Mouse (Mus musculus) frontal cortex, postnatal 36 days (tissue): ENCODE data around the gene Grm4.

Experiments used
- DNase-seq, 2 experiments: peaks; one replicate each; pipeline ENCODE4 v3.0.0; 2022; ENCODE audit warnings: low spot score in 2 of 2

Grm4 gene

DNA sequence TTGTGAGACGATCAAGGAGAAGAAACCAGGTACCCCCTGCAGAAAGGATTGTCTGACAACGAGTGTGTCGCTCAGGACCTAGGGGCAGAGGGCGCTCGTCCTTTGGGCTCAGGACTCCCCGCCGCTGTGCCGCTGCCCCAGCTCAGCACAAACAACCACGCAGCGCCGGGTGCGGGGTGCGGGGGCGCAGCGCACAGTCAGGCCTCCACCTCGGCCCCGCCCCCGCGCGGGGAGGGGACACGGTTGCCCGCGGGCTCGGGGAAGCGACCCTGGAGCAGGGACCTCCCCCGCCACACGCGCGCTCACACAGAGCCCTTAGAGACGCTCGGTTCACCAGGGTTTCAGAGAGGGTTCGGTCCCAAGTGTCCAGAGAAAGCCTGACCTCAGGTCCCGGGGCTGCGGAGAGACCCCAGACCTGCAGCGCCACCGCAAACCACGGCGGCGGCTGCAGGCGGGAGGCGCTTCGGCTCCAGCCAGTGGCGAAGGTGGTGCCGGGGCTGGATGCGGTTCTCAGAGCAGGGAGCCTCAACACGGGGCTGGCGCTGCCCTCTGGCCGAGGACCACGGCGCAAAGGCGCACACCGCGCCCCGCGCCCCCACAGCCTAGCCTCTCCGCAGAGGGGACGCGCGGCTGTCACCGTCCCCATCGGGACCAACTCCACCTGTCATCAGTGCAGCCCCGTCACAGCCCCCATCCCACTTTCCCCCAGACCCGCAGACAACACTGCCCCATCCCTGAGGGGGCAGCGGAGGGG lies 9.2 kb downstream of the Grm4 start:
- peak; percentile 32 to 43 for DNase-seq

DNA sequence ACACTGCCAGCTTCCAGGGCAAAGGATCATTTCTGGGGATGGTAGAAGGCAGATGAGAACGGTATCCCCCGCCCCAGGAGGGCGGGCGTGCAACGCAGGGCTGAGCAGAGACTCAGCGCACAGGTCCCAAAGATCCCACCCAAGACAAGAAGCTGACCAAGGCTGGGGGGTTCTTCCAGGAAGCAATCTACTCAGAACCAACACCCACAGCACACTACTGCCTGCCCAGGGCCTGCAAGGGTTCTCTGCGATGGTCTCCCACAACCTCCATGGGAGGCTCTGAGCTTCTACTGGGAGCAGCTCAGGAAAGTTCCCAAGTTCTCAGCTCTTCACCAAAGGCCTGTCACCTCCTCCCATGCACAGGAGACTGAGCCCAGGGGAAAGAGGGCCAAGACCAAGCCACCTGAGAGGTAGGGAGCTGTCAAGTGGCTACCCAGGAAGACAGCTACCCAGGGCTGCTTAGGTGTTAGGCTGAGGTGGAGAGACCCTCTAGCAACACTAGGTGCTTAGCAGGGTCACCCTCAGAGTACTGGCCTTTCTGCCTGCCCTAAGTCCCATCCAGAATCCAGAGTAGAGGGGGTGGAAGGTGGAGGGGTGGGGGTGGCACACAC lies 10.0 kb downstream of the Grm4 start:
- no peak for DNase-seq

DNA sequence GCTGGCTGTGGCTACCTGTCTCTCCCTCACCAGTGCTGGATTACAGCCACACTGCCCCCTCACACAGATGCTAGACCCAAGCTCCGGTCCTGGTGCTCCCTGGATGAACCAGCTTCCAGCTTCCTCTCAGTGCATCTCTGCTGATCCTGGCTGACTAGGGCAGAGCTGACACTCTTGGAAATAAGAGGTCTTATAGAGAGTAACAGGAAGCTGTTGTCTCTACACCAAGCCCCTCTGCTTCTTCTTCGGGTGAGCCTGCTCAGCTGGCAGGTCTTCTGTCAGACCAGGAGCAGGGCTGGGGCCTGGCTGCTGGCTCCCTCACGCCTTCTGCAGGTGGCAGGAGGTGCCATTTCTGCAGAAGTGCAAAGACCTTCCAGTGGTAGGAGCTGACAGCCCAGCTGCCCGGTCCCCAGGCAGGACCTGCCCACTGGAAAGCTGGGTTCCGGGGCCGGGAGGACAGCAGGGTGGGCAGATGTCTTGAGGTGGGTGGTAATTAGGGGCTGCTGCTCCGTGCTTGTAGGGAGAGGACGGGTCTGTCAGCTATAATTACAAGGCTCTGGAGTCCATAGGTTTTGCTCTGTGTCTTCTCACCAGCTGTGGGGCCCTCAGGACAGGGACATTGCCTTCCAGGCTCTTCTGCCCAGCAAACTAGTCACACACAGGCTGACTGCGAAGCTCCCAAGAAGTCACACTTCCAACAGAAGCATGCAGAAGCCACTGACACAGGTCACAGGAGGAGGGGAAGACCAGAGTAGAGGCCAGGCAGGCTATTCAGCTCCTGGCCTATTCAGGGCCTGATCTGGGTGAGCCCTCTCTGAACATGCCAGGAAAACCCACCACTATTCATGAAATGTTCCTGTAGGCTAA lies 10.7 kb downstream of the Grm4 start:
- DNase-seq = no peak

DNA sequence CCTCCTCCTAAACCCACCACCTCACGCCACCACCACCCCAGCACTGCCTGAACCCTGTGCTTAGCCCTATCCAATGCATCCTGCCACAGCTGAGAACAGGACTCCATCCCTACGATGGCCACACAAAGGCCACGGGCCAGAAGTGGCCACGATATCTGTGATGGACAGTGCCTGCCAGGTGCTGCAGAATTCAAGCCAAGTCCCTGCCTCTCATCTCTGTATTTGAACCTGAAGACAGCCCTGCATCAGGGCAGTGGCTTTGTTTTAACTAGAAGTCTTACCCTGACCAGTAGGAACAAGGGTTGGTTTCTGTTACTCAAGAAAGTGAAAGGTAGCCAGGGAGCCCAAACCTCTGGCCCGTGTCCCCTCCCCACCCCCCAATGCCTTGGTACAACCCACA lies 12.1 kb downstream of the Grm4 start:
- no peak for DNase-seq

DNA sequence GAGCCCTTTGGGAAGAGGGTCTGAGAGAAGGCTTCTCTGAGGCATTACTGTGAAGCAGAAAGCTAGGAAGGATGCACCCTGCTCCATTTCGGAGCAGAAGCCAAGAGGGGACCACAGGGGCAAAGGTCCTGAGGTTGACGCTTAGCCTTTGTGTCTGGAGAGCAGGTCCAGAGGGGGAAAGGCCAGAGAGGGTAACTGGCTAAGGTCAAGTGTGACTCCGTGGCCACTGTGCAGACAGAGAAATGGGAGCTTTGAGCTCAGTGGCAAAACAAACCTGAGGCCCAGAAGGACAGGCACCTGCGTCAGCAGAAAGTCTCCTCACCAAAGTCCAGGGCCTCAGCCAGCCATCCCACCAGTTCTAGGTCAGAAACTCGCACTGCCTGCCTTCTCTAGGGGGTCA lies 12.7 kb downstream of the Grm4 start:
- DNase-seq = no peak

DNA sequence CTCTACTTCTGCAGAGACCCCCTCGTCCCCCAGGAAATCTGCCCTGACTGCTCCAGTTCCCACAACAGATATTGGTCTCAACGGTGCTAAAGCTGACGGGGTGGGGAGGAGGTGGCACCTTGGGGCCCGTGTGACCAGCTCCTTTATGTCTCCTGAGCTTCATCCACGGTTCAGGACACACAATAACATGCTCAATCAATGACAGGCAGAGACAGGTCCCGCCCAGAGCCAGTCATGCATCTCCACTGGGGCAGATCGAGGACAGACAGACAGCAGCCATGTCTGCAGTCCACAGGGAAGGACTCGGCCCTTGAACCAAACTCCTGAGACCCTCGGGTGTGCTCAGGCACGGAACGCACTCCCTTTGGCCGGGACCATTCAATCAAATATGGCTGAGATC lies 13.2 kb downstream of the Grm4 start:
- DNase-seq = no peak

DNA sequence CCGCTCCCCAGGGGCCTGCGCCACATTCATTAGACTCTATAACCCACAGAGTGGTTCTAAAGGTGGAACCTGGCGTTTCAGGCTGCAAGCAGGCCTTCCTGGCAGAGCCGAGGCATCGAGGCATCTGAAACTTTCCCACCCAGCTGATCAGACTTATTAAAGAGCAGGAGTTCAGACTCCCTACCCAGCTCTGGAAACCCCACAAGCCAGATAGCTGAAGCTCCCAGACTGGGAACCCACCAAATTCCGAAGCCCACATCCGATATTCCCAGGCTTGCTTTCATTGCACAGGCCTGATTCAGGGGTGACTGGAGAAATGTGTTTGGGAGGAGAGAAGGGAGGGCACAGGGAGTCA lies 13.6 kb downstream of the Grm4 start:
- no peak for DNase-seq

DNA sequence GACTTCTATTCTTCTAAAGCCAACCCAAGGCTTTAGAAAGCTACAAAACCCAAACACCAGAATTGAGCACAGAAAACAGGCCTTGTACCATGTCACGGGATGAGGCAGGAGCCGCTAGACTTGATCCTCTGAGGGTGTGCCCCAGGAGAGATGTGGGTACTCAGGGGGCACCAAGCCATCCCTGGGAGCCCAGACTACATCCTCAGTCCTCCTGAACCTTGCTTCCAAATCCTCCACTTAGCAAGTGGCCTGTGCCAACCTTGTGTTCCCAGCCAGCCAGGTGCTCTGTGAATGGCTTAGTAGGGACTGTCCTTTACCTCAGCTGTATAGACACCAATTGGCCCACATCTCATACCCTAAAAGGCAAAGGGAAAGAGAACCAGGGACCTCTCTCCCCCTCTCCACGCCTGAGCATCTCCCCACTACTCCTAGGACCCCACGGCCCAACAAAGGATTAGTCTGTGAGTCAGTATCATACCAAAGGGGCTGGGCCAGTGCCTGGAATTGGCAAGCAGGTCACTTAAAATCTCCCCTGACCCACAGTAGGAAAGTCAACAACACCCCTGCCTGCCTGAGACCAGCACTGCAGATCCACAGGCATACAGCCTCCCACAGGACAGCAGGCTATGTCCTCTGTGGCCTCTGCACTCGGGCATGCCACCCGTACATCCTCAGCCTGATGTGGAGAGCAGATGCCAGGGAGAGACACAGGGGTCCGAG lies 14.2 kb downstream of the Grm4 start:
- DNase-seq = no peak

DNA sequence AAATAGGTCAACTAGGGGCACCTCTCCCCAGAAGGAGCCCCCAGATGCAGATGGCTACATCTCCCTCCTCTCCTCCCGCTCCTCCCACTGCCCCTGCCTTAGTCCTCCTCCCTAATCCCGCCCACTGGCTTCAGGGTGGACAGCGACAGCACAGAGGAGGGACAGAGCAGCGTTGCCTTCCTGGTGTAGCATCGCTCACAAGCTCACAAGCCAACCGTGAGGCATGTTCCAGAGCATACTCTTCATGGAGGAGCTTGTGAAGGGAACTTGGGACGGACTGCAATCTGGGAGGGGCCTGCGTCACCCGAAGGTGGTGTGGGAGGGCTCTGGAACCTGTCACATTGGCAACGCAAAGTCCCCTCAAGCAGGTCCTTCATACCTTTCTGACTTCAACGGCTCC lies 14.8 kb downstream of the Grm4 start:
- no peak for DNase-seq

DNA sequence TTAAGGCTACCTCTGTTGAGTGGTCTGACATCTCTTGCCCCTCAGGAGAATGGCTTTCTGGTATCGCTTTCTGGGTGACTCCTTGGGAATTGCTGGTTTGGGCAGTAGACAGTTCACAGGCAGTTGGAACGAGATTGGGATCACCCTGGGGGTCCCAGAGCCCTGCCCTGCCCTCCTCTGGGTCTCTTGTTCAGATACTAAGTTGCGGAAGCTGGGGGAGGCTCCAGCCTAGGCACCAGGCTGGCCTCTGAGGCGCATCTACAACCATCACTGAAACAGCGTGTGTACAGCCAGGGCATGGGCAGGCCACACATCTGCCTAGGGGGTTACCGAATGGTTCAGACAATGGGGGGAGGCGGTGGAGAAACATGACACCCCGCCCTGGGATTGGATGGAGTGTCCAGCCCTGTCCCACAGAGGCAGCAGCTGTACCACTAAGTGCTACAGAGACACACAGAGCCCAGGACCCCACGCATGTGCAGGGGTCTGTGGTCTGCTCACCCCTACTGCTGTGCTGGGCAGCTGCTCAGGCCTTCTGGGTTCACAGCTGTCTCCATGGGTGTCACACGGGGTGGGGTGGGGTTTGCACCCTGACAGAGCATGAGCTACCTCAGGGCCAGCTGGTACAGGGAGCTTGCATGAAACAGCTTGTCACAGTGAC lies 15.9 kb downstream of the Grm4 start:
- no peak for DNase-seq

DNA sequence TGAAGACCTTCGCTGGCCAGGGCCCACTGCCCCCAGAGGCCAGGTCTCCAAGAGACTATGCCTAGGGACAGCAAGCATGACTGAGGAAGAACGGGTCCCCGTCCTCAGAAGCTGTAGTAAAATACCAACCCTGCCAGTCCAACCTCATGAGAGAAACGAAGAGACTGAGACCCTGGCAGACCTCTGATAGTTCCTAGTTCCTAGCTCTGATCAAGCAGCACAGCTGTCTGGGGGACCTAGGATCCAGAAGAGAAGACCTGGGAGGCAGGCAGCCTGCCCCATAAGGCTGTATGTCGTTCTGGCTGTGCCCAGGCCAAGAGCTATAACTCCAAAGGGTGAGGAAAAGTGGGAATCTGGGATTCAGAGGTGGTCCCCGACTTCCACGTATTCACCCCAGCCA lies 17.3 kb downstream of the Grm4 start:
- no peak for DNase-seq

DNA sequence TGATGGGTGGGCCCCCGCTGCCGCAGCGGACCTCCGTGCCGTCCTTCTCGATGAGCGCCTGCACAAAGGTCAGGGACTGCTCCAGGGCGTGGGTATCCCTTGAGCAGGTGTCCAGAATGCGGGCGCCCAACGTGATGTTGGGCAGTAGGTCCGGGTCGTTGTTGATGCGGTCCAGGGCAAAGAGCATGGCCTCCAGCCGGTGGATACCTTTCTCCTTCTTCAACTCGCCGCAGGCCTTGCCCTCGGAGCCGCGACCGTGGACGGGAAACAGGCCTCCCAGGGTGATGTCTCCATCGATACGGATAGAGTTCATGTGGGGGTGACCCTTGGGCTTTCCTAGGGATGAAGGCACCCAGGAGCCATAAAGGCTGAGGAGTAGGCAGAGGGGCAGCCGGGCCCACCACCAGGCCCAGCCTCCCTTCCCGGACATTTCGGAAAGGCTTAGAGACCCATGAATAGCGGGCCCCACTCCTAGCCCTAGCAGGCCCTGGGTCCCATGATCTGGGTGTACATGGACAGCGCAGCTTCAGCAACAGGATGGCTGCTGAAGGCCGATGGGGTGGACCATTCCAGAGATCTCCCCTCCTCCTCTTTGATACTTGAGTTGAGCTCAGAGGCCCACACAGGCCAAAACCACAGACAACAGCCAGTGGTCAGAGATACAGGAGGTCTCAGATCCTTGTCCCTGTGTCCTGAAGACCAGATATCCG lies 18.3 kb downstream of the Grm4 start:
- no peak for DNase-seq

DNA sequence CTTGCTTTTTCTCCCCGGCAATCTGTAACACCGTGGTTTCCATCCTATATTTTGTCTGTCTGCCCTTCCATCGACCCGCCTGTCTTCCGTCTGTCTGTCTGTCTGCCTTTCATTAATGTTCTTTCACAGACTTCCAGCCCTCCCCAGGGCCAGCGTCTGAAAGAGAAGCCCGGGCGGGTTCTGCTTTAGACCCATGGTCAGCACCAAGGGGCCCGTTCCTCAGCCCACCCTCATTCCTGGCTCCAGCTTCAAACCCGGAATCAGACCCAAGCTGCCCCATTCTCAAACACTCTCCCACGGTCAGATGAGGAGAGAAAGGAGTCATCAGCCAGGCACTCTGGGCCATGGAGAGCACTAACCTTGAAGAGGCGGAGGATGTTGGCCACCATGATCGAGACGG lies 18.9 kb downstream of the Grm4 start:
- no peak for DNase-seq

DNA sequence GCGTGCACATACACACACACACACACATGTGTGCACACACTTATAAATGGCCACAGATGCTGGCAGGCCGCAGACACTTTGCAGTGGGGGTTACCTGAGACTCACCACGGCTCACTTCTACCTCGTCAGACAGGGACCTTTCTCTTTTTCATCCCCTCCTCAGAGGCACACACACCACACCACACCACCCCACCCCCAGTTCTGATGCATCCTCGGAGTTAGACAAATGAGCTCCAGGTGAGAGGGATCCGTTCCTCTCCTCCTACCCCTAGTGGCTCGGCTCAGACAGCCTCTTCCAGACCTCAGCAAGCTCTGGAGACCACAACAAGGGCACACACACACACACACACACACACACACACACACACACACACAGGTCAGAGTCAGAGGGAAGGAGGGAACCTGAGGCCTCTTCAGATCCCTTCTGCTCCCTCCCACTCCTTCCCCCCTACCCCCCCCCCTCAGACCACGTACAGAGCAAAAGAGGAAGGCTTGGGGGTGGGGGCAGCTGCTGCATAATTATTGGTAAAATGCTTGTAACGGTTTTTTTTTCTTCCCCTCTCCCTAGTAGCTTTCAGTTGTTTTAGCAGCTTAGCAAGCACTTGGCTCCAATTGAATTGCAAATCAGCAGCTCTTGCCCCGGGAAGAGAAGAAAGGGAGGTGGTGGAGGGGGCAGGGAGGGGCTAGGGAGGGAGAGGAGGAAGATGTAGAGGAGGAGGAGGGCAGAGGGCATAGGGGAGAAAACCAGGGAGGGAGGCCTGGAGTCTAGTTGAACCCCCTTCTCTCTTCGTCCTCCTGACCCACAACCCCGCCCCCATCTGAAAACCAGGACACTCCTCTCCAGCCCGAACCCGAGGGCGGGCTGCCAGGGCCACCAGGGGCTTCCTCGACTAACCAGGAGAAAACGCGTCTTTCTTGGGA lies 19.6 kb downstream of the Grm4 start:
- DNase-seq = no peak

DNA sequence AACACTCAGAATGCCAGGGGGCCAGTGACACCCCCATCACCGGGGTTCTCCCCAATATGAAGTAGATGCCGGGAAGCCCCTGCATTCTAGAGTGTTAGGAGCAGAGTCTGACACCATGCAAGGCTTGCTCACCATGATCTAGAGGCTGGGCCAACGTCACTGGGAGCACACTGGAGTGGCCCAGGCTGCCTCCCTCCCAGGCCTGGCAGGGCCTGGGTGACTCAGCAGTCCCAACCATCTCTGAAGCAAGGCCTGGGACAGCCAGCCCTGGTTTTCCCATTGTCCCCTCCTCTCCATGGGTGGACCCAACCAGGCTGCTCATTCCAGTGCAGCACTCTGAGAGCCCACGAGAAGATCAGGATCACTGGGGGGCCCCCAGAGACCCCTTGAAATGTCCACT lies 20.4 kb downstream of the Grm4 start:
- DNase-seq = no peak

DNA sequence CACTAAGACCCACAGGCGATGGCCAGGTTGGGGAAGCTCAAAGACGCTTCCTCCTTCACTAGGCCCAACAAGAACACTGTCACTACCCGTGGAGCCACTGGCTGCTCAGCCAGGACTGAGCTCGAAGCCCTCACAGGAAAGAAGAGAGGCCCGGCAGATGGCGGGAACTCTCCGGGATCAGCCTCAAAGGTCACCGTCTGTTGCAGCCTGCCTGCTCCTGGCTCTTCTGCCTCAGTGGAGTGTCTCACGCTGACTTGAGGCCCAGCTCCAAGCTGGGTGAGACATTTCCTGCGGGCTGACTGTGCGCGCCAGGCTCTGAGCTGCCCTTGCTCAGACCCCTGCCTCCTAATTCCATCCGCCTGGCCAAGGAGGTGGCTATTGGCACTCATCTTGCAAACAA lies 22.1 kb downstream of the Grm4 start:
- DNase-seq = no peak

DNA sequence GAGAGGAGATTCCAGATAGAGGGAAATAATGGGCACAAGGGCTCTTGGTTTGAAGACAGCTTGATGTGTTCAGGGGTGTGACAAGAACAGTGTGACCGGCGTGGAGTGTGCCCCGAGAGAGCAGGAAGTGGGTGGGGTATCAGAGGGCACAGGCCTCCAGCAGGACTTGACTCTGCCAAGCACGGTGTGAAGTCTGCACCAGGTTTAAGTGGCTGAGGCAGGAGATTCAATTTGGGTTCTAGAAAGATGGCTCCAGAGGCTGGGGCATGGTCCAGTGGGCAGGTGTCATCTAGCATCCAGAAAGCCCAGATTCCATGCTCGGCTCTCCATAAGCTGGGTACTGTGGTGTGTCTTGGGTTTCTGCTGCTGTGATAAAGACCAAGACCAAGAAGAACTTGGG lies 23.4 kb downstream of the Grm4 start:
- DNase-seq = no peak

DNA sequence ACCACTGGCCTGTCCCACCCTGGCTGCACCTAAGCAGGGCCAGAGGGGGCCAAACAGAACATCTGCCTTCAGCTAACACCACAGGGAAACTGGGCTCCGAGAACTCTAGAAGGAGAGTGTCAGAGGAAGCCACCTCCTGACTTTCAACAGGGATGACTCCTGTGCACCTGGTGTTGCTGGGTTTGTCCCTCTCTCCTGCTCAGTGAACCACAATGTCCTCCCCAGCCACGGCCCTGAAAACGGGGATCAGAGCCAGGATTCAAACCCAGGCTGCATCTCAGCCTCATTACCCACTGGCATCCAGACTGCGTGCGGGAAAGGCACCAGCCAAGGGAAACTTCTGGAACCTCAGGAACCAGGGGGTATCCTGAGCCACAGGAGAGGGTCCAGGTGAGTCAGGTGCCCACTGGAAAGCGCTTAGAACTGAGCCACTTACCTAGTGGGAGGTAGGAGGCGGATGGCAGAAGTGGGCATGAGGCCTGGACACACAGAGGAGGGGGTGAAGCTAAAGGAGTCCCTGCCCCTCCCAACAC lies 26.1 kb downstream of the Grm4 start:
- DNase-seq = no peak

DNA sequence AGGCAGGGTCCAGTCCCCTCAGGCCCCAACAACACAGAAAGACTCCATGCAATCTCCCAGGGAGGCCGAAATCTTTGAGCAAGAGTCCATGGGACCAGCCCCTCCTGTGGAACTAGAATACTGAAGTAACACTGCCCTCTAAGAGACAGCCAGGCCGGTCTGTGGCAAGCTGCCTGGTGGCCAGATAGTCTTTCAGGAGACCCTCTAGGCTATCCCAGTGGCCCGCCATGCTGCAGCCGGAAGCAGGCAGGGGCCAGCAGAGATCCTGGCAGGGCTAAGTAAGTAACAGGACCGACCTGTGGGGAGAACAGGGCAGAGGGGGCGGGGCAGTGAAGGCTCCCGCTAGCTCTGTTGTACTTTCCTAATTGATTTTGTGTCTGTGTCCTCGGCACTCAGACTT lies 27.2 kb downstream of the Grm4 start:
- no peak for DNase-seq

DNA sequence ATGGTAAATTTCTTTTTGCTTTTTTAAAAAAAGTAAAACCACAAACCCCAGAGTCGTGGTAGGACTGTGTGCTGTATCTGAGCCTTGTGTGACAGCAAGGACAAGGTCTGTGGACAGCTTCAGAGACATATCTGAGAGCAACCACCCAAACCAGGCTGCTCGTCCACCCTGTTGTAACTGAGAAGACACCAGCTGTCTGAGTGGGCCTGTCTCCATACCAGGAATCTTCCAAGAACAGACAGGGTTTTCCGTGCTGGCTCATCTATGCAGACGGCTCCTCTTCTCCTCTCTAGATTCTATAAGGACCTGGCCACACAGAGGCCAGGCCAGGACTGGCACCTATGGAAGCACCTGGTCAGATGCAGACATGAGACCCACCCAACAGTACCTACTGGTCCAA lies 27.8 kb downstream of the Grm4 start:
- DNase-seq = no peak
